Mouse (Mus musculus) midbrain, embryonic 13.5 days (tissue): ENCODE results near the gene Mdfic. TPM values are rescaled to one million over a fixed set of nuclear protein-coding genes. Genes with fewer than 3 reads are reported as not detected.
"Not testable (repeated sequence)": the region's sequence is repeated elsewhere in the genome, so short reads cannot be mapped to it uniquely, and the experiment has no call there.

Experiments used
- ATAC-seq: fragments of 200-750 bp; cut with Nextera tagmentation; 2 replicates; pipeline ENCODE4 v1.8.0; 2017; ENCODE audit warnings: mild to moderate bottlenecking, moderate TSS enrichment, moderate library complexity
- H3K27ac ChIP-seq: fragments of 300-500 bp; sonication (generic); 2 replicates; pipeline ENCODE4 v1.5.1; 2015; ENCODE audit warnings: inconsistent platforms, mild to moderate bottlenecking, moderate library complexity
- H3K27me3 ChIP-seq: fragments of 300-500 bp; sonication (generic); 2 replicates; pipeline ENCODE4 v1.6.1; 2015; ENCODE audit warnings: mild to moderate bottlenecking, inconsistent platforms
- H3K36me3 ChIP-seq: fragments of 300-500 bp; sonication (generic); 2 replicates; pipeline ENCODE4 v1.6.1; 2015; ENCODE audit warnings: mild to moderate bottlenecking, inconsistent platforms
- H3K4me1 ChIP-seq: fragments of 300-500 bp; sonication (generic); replicated peaks from 2 replicates; pipeline ENCODE4 v1.6.1; 2015; ENCODE audit warnings: inconsistent platforms
- H3K4me2 ChIP-seq: fragments of 300-500 bp; sonication (generic); replicated peaks from 2 replicates; pipeline ENCODE4 v1.6.1; 2015; ENCODE audit warnings: moderate library complexity, mild to moderate bottlenecking, inconsistent platforms
- H3K4me3 ChIP-seq: fragments of 300-500 bp; sonication (generic); replicated peaks from 2 replicates; pipeline ENCODE4 v1.5.1; 2015; ENCODE audit warnings: mild to moderate bottlenecking, inconsistent platforms
- H3K9ac ChIP-seq: fragments of 300-500 bp; sonication (generic); replicated peaks from 2 replicates; pipeline ENCODE4 v1.6.1; 2015; ENCODE audit warnings: mild to moderate bottlenecking, inconsistent platforms
- H3K9me3 ChIP-seq: fragments of 300-500 bp; sonication (generic); 2 replicates; pipeline ENCODE4 v1.6.1; 2016; ENCODE audit warnings: mild to moderate bottlenecking, inconsistent platforms
- WGBS: fragments of 180-500 bp; shearing (Covaris S2); methylation state at CpG from one replicate; pipeline ENCODE4 v1.1.7; 2015; 5-methylcytosine and 5-hydroxymethylcytosine counted together
- polyA plus RNA-seq: library from polyadenylated mRNA; unstranded; fragments of >200 nt; fragmentation: Nextera tagmentation; extraction: Ambion mirVana; gene quantifications from 2 replicates; pipeline ENCODE4 v1.2.1, GENCODE M21; 2015

Gene Mdfic
- polyA plus RNA-seq: 0.81 and 1.1 TPM in 2 replicates

GRCm38 (mm10) chr6:15720461-15720817 lies at the start of gene Mdfic:
Gene Mdfic (plus strand): TSS chr6:15720661.
- peak; percentile 72 for ATAC-seq
- Histone ChIP-seq H3K9ac (peak within 1 kb of the TSS; percentile 70), H3K4me1 (peaks cover 12% of the 10 kb centered on the region), H3K9me3 (no peaks in the 10 kb centered on the region), H3K27me3 (peaks cover 7% of the 10 kb centered on the region; the same call in 1 of the 2 replicates), H3K4me3 (peak within 1 kb of the TSS; percentile 66), H3K27ac (no peak within 1 kb of the TSS), H3K36me3 (no peaks in the 10 kb centered on the region), H3K4me2 (peak within 1 kb of the TSS; percentile 99)
- under 1% methylated on average over 16 of the region's 16 CpGs for WGBS

GRCm38 (mm10) chr6:15671364-15671763 lies 49.1 kb upstream of the Mdfic start:
- no peak overlapping the region for H3K27ac ChIP-seq
- no peaks in the 10 kb centered on the region for H3K27me3 ChIP-seq
- H3K36me3 ChIP-seq: no peaks in the 10 kb centered on the region

GRCm38 (mm10) chr6:15710080-15710479 lies 10.4 kb upstream of the Mdfic start:
- no peaks in the 10 kb centered on the region for H3K9me3 ChIP-seq
- no peaks in the 10 kb centered on the region for H3K27me3 ChIP-seq
- 93% methylated on average over 4 of the region's 4 CpGs for WGBS
- no peak overlapping the region for H3K27ac ChIP-seq
- no peak overlapping the region for H3K4me3 ChIP-seq
- H3K9ac ChIP-seq: no peak overlapping the region
- no peaks in the 10 kb centered on the region for H3K4me1 ChIP-seq
- no peak overlapping the region for H3K4me2 ChIP-seq
- H3K36me3 ChIP-seq: no peaks in the 10 kb centered on the region
- no peak for ATAC-seq

More at GRCm38 (mm10) chr6:15671364-15671763, 49.1 kb upstream of the Mdfic start:
- no peak for ATAC-seq
- Histone ChIP-seq H3K4me3 (no peak overlapping the region), H3K4me2 (no peak overlapping the region), H3K9ac (no peak overlapping the region), H3K4me1 (no peaks in the 10 kb centered on the region), H3K9me3 (no peaks in the 10 kb centered on the region)

GRCm38 (mm10) chr6:15710706-15711105 lies 9.8 kb upstream of the Mdfic start:
- WGBS: 85% methylated on average over 7 of the region's 7 CpGs
- Histone ChIP-seq H3K4me2 (no peak overlapping the region), H3K36me3 (no peaks in the 10 kb centered on the region), H3K9me3 (no peaks in the 10 kb centered on the region), H3K4me3 (no peak overlapping the region), H3K9ac (no peak overlapping the region), H3K4me1 (no peaks in the 10 kb centered on the region), H3K27ac (no peak overlapping the region), H3K27me3 (no peaks in the 10 kb centered on the region)
- ATAC-seq: no peak

GRCm38 (mm10) chr6:15712860-15713385 lies 7.5 kb upstream of the Mdfic start:
- Histone ChIP-seq H3K4me2 (no peak overlapping the region), H3K36me3 (no peaks in the 10 kb centered on the region), H3K4me3 (no peak overlapping the region), H3K4me1 (no peaks in the 10 kb centered on the region), H3K27me3 (no peaks in the 10 kb centered on the region), H3K9me3 (no peaks in the 10 kb centered on the region), H3K9ac (no peak overlapping the region), H3K27ac (no peak overlapping the region)
- ATAC-seq: no peak
- WGBS: 30% methylated on average over 2 of the region's 2 CpGs

GRCm38 (mm10) chr6:15714036-15714435 lies 6.4 kb upstream of the Mdfic start:
- not testable (repeated sequence) for H3K27me3 ChIP-seq, H3K4me3 ChIP-seq, H3K27ac ChIP-seq, H3K9ac ChIP-seq, H3K4me2 ChIP-seq, H3K4me1 ChIP-seq, ATAC-seq, H3K9me3 ChIP-seq, H3K36me3 ChIP-seq
- WGBS: 86% methylated on average over 1 of the region's 1 CpGs

GRCm38 (mm10) chr6:15714996-15715844 lies 5.2 kb upstream of the Mdfic start:
- WGBS: 96% methylated on average over 2 of the region's 2 CpGs
- no peaks in the 10 kb centered on the region for H3K4me1 ChIP-seq
- no peaks in the 10 kb centered on the region for H3K9me3 ChIP-seq
- no peak overlapping the region for H3K9ac ChIP-seq
- H3K27ac ChIP-seq: no peak overlapping the region
- H3K36me3 ChIP-seq: no peaks in the 10 kb centered on the region
- no peak for ATAC-seq
- H3K27me3 ChIP-seq: peaks cover 4% of the 10 kb centered on the region; the same call in 1 of the 2 replicates
- H3K4me2 ChIP-seq: no peak overlapping the region
- no peak overlapping the region for H3K4me3 ChIP-seq

- Histone ChIP-seq H3K27me3 (peaks cover 7% of the 10 kb centered on the region; the same call in 1 of the 2 replicates), H3K9me3 (no peaks in the 10 kb centered on the region), H3K36me3 (no peaks in the 10 kb centered on the region), H3K27ac (no peak overlapping the region), H3K4me1 (peaks cover 12% of the 10 kb centered on the region), H3K4me3 (no peak overlapping the region), H3K4me2 (no peak overlapping the region), H3K9ac (no peak overlapping the region)
- 68% methylated on average over 6 of the region's 6 CpGs for WGBS
- ATAC-seq: no peak
Measured at GRCm38 (mm10) chr6:15719919-15720318, 542 bp upstream of the Mdfic start.

- Histone ChIP-seq H3K27ac (no peak overlapping the region), H3K9ac (peak overlapping the region; percentile 70), H3K36me3 (no peaks in the 10 kb centered on the region), H3K4me3 (peak overlapping the region; percentile 66), H3K4me2 (peak overlapping the region; percentile 99), H3K4me1 (peaks cover 12% of the 10 kb centered on the region), H3K9me3 (no peaks in the 10 kb centered on the region), H3K27me3 (peaks cover 7% of the 10 kb centered on the region; the same call in 1 of the 2 replicates)
- peak; percentile 84 for ATAC-seq
- WGBS: 1% methylated on average over 52 of the region's 60 CpGs
Measured at GRCm38 (mm10) chr6:15720818-15721715, 606 bp downstream of the Mdfic start.

GRCm38 (mm10) chr6:15721716-15722031 lies 1.2 kb downstream of the Mdfic start:
- Histone ChIP-seq H3K9me3 (no peaks in the 10 kb centered on the region), H3K27me3 (peaks cover 7% of the 10 kb centered on the region; the same call in 1 of the 2 replicates), H3K27ac (no peak overlapping the region), H3K4me3 (peak overlapping the region; percentile 66), H3K9ac (no peak overlapping the region), H3K4me1 (peaks cover 12% of the 10 kb centered on the region), H3K36me3 (no peaks in the 10 kb centered on the region), H3K4me2 (peak overlapping the region; percentile 99)
- WGBS: 42% methylated on average over 5 of the region's 5 CpGs
- no peak for ATAC-seq

GRCm38 (mm10) chr6:15722631-15723030 lies 2.2 kb downstream of the Mdfic start:
- not testable (repeated sequence) for H3K36me3 ChIP-seq, H3K27ac ChIP-seq, H3K27me3 ChIP-seq, H3K9ac ChIP-seq, H3K4me3 ChIP-seq, H3K9me3 ChIP-seq, ATAC-seq, H3K4me2 ChIP-seq
- H3K4me1 ChIP-seq: peaks cover 12% of the 10 kb centered on the region
- 84% methylated on average over 8 of the region's 8 CpGs for WGBS

GRCm38 (mm10) chr6:15724304-15724703 lies 3.8 kb downstream of the Mdfic start:
- Histone ChIP-seq H3K9me3 (no peaks in the 10 kb centered on the region), H3K36me3 (no peaks in the 10 kb centered on the region), H3K27me3 (0 out of 2 replicates have a peak, but pooled peaks cover 4% of the 10 kb centered on the region), H3K4me2 (no peak overlapping the region), H3K9ac (no peak overlapping the region), H3K27ac (no peak overlapping the region), H3K4me3 (no peak overlapping the region), H3K4me1 (peaks cover 12% of the 10 kb centered on the region)
- no peak for ATAC-seq
- 80% methylated on average over 4 of the region's 4 CpGs for WGBS
